Mouse (Mus musculus): ENCODE results near the gene Gm11639. TPM values are rescaled to one million over a fixed set of nuclear protein-coding genes. Genes with fewer than 3 reads are reported as not detected.

Gene Gm11639
- polyA plus RNA-seq, 1 experiment from 2014 or later = not detected

DNA sequence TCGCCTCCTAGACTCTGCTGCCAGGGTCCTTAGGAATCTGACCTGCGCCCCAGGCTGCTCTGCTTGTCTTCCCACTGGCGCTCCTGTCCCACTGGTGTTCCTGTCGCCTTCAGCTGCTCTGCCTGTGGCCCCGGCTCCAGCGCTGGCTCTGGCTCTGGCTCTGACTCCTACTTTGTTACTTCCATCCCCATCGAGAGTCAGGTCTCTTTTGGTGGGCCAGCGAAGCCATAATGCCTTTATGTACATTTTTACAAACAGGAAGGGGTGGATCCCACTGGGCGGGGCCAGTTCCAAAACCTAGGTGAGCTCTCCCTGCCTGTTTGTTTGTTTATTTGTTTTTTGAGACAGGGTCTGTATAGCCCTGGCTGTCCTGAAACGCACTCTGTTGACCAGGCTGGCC lies 481.3 kb downstream of the Gm11639 start:
- H3K4me3 ChIP-seq (ENCODE audit: inconsistent target) = no peak overlapping the region
- H3K27ac ChIP-seq = no peak overlapping the region
- no peaks in the 10 kb centered on the region for H3K36me3 ChIP-seq (ENCODE audit: inconsistent target)
- no peaks in the 10 kb centered on the region for H3K79me2 ChIP-seq (ENCODE audit: inconsistent target)
- WGBS (ENCODE audit: missing documents) = 88% methylated on average over 10 of the region's 10 CpGs

Other genes with a start within 250 kb of the Gm11639 start
- 32.1 to 39.2 TPM (median 34.2 TPM) in 3 replicates for gene Kansl1, start 216.8 kb upstream of the Gm11639 start, polyA plus RNA-seq (2018)
- 18.2 to 24.2 TPM (median 19.9 TPM) in 3 replicates for gene Cdc27, start 135.1 kb upstream of the Gm11639 start, polyA plus RNA-seq (2018)
- not detected in 3 replicates for gene Myl4, start 135.0 kb upstream of the Gm11639 start, polyA plus RNA-seq (2018)
- gene Itgb3, start 77.7 kb upstream of the Gm11639 start, polyA plus RNA-seq (2018) = 5.8 to 15.4 TPM (median 7.0 TPM) in 3 replicates